Mouse (Mus musculus) midbrain, postnatal 0 days (tissue): Measurements from ENCODE around the gene Vps33b. TPM values are rescaled to one million over a fixed set of nuclear protein-coding genes. Genes with fewer than 3 reads are reported as not detected.

Source experiments
- ATAC-seq: fragments of 200-750 bp; cut with Nextera tagmentation; 2 replicates; pipeline ENCODE4 v1.8.0; 2017; ENCODE audit warnings: moderate number of reproducible peaks, mild to moderate bottlenecking, moderate TSS enrichment, moderate library complexity; ENCODE audit not compliant: low FRiP score
- DNase-seq: peaks from one replicate; pipeline ENCODE4 v3.0.0-alpha.2; 2015; ENCODE audit warnings: low spot score
- H3K27ac ChIP-seq: fragments of 300-500 bp; sonication (generic); 2 replicates; pipeline ENCODE4 v1.5.1; 2014; ENCODE audit warnings: low read depth, mild to moderate bottlenecking, low read length, mixed read lengths
- H3K27me3 ChIP-seq: fragments of 300-500 bp; sonication (generic); 2 replicates; pipeline ENCODE4 v1.6.1; 2014; ENCODE audit warnings: low read length, control low read depth, mixed read lengths; ENCODE audit not compliant: insufficient read depth
- H3K36me3 ChIP-seq: fragments of 300-500 bp; sonication (generic); 2 replicates; pipeline ENCODE4 v1.6.1; 2014; ENCODE audit warnings: low read length, control low read depth, mixed read lengths; ENCODE audit not compliant: insufficient read depth
- H3K4me1 ChIP-seq: fragments of 300-500 bp; sonication (generic); 2 replicates; pipeline ENCODE4 v1.6.1; 2014; ENCODE audit warnings: mild to moderate bottlenecking, control low read depth, antibody characterized with exemption, low read length, mixed read lengths; ENCODE audit not compliant: insufficient read depth
- H3K4me2 ChIP-seq: fragments of 300-500 bp; sonication (generic); 2 replicates; pipeline ENCODE4 v1.6.1; 2014; ENCODE audit warnings: low read depth, mild to moderate bottlenecking, low read length, mixed read lengths; ENCODE audit not compliant: poor library complexity, severe bottlenecking
- H3K4me3 ChIP-seq: fragments of 300-500 bp; sonication (generic); 2 replicates; pipeline ENCODE4 v1.5.1; 2014; ENCODE audit warnings: low read depth, mild to moderate bottlenecking, low read length, moderate library complexity
- H3K9ac ChIP-seq: fragments of 300-500 bp; sonication (generic); replicated peaks from 2 replicates; pipeline ENCODE4 v1.6.1; 2014; ENCODE audit warnings: mild to moderate bottlenecking, low read length, moderate library complexity, mixed read lengths; ENCODE audit not compliant: poor library complexity, severe bottlenecking
- H3K9me3 ChIP-seq: fragments of 300-500 bp; sonication (generic); 2 replicates; pipeline ENCODE4 v1.6.1; 2016; ENCODE audit warnings: low read length, control low read depth
- CTCF ChIP-seq: IDR thresholded peaks from 2 replicates; pipeline ENCODE4 v1.5.1; 2016; ENCODE audit warnings: antibody characterized with exemption, mild to moderate bottlenecking
- WGBS: fragments of 180-500 bp; shearing (Covaris S2); extraction: QIAGEN DNeasy Blood & Tissue Kit; methylation state at CpG from one replicate; pipeline ENCODE4 v1.1.7; 2014; 5-methylcytosine and 5-hydroxymethylcytosine counted together
- polyA plus RNA-seq: library from polyadenylated mRNA; unstranded; fragments of >200 nt; fragmentation: Nextera tagmentation; extraction: Ambion mirVana; gene quantifications from 2 replicates; pipeline ENCODE4 v1.2.1, GENCODE M21; 2015
- total RNA-seq: library from RNA; depleted of rRNA; stranded (reverse); fragments of >200 nt; gene quantifications from 2 replicates; pipeline ENCODE4 v1.2.3, GENCODE M21; 2014

The Vps33b gene
- total and polyA plus RNA-seq, 2 experiments from 2014 or later, result 18.3 to 25.0 TPM

GRCm38 (mm10) chr7:80231971-80232488, 37.4 kb upstream of the Vps33b start:
- Histone ChIP-seq H3K36me3 (0 out of 2 replicates have a peak, but pooled peaks cover 3% of the 10 kb centered on the region), H3K4me1 (no peaks in the 10 kb centered on the region), H3K4me3 (peak overlapping the region; percentile 68), H3K27me3 (no peaks in the 10 kb centered on the region; the same call in 1 of the 2 replicates), H3K9me3 (no peaks in the 10 kb centered on the region), H3K4me2 (peak overlapping the region; percentile 76), H3K27ac (no peak overlapping the region), H3K9ac (peak overlapping the region; percentile 60)
- 2% methylated on average over 29 of the region's 29 CpGs for WGBS
- DNase-seq (no peak), ATAC-seq (peak; percentile 36; the same call in 1 of the 2 replicates)
- no peak for TF ChIP-seq CTCF

GRCm38 (mm10) chr7:80232489-80233029, 36.9 kb upstream of the Vps33b start, which contains the start of the genes Cib1 and Gdpgp1:
TSS of gene Cib1 (minus strand) at chr7:80232813.
TSS of gene Gdpgp1 (plus strand) at chr7:80232865.
- ATAC-seq, result peak; percentile 95
- no peaks in the 10 kb centered on the region; the same call in 1 of the 2 replicates for H3K27me3 ChIP-seq
- under 1% methylated on average over 56 of the region's 56 CpGs for WGBS

GRCm38 (mm10) chr7:80233799-80234198, 35.6 kb upstream of the Vps33b start:
- ATAC-seq (no peak), DNase-seq (no peak)
- Histone ChIP-seq H3K9me3 (no peaks in the 10 kb centered on the region), H3K36me3 (peaks cover 7% of the 10 kb centered on the region; the same call in 1 of the 2 replicates), H3K4me1 (no peaks in the 10 kb centered on the region), H3K4me2 (peak overlapping the region; percentile 76), H3K27me3 (no peaks in the 10 kb centered on the region; the same call in 1 of the 2 replicates), H3K27ac (no peak overlapping the region), H3K4me3 (peak overlapping the region; percentile 68; the same call in 1 of the 2 replicates), H3K9ac (no peak overlapping the region)
- no peak for TF ChIP-seq CTCF
- WGBS, result 57% methylated on average over 9 of the region's 9 CpGs

More at GRCm38 (mm10) chr7:80232489-80233029, 36.9 kb upstream of the Vps33b start, which contains the start of the genes Cib1 and Gdpgp1:
- TF ChIP-seq CTCF, result no peak
- H3K4me1 ChIP-seq, result no peaks in the 10 kb centered on the region
- H3K4me2 ChIP-seq, result peak within 1 kb of the TSS; percentile 76
- H3K27ac ChIP-seq, result peak within 1 kb of the TSS; percentile 67; the same call in 1 of the 2 replicates
- H3K4me3 ChIP-seq, result peak within 1 kb of the TSS; percentile 68
- H3K9me3 ChIP-seq, result no peaks in the 10 kb centered on the region
- H3K36me3 ChIP-seq, result 0 out of 2 replicates have a peak, but pooled peaks cover 3% of the 10 kb centered on the region
- H3K9ac ChIP-seq, result peak within 1 kb of the TSS; percentile 62
- peak; percentile 97 for DNase-seq

DNA sequence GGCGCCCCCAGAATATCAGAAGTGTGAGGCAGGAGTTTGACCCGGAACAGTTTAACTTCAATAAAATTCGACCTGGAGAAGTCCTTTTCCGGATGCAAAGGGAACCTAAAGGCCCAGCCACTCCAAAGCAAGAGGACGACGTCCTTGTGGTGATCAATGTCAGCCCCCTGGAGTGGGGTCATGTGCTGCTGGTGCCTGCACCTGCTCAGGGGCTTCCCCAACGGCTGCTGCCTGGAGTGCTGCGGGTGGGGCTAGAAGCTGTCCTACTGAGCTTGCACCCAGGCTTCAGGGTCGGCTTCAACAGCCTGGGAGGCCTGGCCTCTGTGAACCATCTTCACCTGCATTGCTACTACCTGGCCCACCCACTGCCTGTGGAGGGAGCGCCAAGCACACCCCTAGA, 30.9 kb upstream of the Vps33b start:
- no peak for TF ChIP-seq CTCF

DNA sequence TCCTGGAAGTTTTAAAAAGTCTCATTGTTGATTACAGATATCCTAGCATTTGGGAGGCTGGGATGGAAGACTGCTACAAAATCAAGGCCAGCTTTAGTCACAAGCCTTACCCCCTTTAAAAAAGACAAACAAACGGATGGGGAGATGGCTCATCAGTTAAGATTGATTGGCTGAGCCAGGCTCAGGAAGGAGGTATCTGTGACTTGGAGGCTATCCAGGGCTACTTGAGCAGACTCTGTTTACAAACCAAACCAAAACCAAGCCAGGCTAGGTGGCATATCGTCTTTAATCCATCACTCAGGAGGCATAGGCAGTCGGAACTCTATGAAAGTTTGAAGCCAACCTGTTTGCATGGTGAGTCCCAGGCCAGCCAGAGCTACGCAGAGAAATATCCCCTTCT, 27.8 kb upstream of the Vps33b start:
- H3K27me3 ChIP-seq, result no peaks in the 10 kb centered on the region
- no peaks in the 10 kb centered on the region for H3K4me1 ChIP-seq
- 87% methylated on average over 4 of the region's 4 CpGs for WGBS
- no peak overlapping the region for H3K4me2 ChIP-seq
- H3K9me3 ChIP-seq, result no peaks in the 10 kb centered on the region
- peaks cover 19% of the 10 kb centered on the region for H3K36me3 ChIP-seq
- no peak overlapping the region for H3K9ac ChIP-seq
- ATAC-seq (no peak), DNase-seq (no peak)
- H3K4me3 ChIP-seq, result no peak overlapping the region
- H3K27ac ChIP-seq, result no peak overlapping the region
- TF ChIP-seq CTCF, result no peak

More for the DNA sequence above, 30.9 kb upstream of the Vps33b start:
- ATAC-seq (no peak), DNase-seq (no peak)
- H3K27me3 ChIP-seq, result no peaks in the 10 kb centered on the region
- no peak overlapping the region for H3K4me3 ChIP-seq
- peaks cover 19% of the 10 kb centered on the region for H3K36me3 ChIP-seq
- no peaks in the 10 kb centered on the region for H3K4me1 ChIP-seq
- H3K4me2 ChIP-seq, result no peak overlapping the region
- no peaks in the 10 kb centered on the region for H3K9me3 ChIP-seq
- 91% methylated on average over 10 of the region's 10 CpGs for WGBS
- no peak overlapping the region for H3K27ac ChIP-seq
- no peak overlapping the region for H3K9ac ChIP-seq

DNA sequence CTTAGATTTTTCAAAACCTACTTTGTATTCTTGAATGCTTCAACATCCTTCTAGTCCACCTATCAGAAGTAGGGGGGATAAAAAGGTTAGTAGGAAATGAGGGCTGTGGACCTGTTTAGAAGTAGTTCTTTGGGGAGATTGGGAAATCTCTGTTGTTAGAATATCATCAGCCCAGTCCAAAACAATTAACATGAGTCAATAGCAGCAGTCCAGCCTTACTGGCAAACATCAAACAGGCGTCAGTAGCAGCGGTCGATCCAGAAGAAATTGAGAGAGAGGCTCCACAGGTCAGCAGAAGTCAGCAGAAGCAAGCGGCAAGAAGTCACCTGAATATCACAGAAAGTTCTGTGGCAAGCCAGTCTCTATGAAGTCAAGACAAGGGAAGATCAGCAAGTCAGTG, 24.6 kb upstream of the Vps33b start:
- Histone ChIP-seq H3K4me3 (no peak overlapping the region), H3K4me2 (no peak overlapping the region), H3K36me3 (peaks cover 5% of the 10 kb centered on the region), H3K9ac (no peak overlapping the region), H3K27ac (no peak overlapping the region), H3K27me3 (no peaks in the 10 kb centered on the region), H3K9me3 (no peaks in the 10 kb centered on the region), H3K4me1 (no peaks in the 10 kb centered on the region)
- TF ChIP-seq CTCF, result no peak
- 93% methylated on average over 4 of the region's 4 CpGs for WGBS
- ATAC-seq (no peak), DNase-seq (no peak)
